Mouse (Mus musculus): Measurements from ENCODE around the gene Dlgap1. TPM values are rescaled to one million over a fixed set of nuclear protein-coding genes. Genes with fewer than 3 reads are reported as not detected.

Dlgap1 gene
- total RNA-seq, 4 experiments from 2014 or later, result 39.0 to 64.4 (median 46.2) TPM

DNA sequence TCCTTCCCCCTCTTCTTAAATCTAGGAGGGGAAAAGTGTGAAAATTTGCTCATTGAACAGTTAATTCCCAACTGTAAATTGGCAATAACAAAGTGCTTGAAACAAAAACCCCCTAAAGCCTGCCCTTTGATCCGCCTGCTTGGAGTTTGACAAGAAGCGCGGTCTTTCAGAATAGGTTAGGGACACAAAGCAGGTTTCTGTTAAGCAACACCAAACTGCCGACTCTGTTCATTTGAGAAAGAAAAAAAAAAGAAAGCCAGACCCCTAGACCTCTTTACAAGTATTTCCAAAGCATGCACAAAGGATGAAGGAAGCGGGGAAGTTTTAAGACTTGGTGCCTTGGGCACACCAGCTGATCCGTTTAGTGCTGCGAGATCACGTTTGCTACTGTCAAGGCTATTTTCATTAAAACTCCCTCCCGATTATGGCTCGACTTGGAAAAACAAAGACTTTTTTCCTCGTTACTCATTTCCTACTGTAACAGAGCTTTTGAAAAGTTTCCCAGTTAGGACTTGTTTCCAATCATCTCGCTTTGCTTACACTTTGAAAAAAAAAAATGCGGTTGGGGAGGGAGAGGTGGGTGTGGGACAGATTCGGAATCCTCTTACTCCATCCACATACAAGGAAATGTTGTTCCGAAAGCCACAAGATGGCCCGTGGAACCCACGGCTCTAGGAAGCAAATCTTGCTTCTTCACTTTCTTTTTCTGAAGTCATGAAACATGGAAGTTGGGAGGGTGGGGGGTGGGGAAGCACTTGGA lies 879.1 kb downstream of the Dlgap1 start:
- DNase-seq, result no peak

DNA sequence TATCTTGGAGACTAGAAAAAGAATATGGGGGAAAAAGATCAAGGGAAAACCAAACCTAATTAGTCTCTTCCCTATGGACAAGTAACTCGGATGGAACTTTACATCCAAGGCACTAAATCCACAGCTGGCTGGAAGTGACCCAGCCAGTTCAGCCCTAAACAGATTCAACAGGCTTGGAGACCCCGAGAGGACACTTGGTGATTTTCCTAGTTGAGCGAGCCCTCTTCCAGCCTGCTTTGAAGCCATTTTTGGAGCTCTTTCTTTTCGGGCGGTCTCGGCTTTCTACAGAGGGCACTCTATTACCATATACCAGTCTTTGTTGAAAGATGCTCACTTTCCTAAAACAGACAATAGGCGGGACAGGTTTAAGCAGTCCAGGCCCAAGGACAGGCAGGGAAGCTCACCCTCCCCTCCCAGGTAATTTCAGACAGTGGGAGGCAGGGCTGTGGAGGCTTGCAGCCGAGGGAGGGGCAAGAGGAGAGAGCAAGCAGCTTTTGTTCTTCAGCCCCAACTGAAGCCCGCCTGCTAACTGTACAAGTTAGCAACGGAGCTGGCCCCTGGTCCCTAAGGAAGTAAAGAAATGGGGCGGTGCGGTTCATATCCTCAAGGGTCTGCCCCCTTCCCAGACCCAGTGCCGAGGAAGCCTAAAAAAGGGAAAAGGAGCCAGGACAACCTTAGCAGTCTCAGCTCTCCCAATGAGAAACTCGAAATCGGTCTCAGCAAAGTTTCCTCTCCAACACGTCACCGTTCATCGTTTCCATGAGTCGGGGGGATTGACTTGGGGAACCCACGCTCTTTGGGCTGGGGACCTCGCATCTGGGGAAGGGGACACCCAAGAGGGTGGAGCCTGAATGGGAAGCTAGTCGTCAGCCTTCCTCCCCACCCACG lies 879.9 kb downstream of the Dlgap1 start:
- DNase-seq, result no peak

DNA sequence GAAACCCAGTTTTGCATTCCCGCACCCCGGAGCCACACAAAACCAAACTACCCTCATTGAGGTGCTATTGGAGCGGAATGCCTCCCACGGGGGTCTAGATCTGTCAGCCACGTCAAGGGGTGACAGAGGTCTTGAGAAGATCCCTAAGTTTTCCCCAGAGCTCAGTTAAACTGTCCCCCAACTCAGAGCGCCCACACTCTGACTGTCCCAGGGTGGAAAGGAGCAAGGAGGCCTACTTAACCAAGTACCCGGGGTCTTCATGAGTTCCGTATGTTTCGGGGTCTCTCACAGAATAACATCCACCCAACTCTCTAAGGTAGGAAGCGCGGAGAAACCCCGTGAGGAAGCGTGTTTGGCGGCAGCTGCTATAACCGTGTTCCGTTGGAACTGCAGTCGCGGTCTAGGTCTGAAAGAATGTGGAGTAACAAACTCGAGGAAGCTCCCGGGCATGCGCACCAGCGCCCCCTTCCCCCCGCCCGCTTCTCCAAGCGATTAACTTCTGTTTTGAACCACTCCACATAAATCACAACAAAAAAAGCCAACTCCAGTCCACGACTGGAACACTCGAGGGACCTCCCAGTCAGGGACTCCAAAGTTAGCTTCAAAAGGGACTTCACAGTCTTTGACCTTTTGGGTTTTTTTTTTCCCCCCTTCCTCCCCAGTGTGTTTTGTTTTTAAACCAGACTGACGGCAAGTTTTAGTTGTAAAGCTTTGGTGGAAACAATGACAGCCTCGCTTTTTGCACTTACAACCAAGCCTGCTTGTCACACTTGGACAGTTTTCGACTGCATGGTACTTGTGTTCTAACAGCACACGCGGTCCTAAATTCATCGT lies 880.7 kb downstream of the Dlgap1 start:
- peak; percentile 92 for DNase-seq

DNA sequence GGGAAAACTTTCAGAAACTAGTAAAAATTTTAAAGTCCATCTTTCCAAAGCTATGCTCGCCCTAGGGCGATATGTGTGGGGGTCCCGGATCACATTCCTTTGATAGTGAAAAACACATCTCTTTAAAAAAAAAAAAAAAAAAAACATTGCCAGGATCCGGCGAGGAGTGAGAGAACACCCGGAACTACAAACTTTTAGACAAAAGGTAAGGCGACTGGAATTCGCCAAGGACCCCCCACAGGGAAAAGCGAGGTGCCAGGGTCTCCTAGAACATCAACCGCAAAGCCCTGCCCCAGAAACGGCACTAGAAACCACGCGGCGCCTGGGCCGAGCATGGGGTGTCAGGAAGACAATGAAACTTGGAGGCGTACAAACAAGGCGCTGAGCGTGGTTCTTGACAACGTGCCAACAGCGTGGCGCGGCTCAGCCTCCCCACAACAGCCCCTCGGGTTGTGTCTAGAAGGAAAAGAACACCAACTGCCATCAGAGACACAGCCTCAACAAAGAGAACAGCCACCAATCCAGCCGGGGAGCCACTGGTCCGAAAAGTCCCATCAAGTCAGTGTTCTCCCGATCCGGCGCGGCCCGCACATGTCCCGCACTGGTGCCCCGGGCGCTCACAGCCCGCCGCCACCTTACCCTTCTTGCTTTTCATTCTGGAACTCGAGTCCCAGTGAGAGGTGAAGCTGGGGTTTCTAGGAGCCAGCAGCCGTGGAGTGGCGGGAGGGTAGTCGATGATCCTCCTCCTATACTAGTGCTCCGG lies 881.5 kb downstream of the Dlgap1 start:
- peak; percentile 65 for DNase-seq

DNA sequence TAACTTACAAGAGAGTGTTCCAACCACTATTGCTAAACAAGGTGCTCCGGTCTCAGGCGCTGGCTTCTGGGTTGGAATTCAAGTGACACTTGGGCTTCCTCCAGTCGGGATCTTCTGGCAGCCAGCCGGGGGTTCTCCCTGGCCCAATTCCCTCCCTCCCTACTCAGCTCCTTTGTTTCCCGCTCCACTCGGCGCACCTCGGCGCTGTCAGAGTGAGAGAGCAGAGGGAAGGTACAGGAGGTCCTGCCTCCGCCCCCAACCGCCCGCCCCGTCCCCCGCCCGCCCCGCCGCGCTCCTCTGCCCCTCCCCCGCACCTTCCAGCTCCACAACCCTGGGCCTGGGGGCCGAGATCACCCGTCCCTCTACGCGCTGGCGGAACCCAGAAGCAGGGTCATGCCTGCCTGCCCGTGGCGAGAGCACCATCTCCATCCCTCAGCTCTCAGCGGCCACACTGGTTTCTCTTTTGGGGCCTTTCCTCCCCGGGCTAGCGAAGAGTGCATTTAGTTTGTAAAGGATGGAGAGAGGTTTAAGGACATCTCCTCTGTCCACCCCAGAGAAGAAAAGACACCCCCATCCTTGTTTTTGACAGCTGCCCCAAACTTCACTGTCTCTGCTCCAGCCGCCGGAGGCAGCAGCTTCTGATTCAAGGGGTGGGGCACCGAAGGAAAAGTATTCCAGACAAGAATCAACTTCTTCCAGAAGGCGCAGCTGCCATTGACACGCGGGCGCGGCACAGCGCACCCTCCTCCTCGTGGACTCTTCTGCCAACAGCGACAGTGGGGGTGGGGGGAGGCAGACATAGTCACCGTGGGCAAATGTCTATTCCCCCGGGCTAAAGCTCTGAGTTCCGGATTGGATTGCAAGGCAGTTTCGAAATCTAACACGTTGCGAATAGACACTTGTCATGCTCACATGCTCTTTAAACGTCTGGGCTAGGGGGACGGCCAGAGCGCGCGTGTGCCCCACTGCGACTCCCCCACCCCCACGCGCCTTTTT lies 882.4 kb downstream of the Dlgap1 start:
- peak; percentile 82 for DNase-seq

DNA sequence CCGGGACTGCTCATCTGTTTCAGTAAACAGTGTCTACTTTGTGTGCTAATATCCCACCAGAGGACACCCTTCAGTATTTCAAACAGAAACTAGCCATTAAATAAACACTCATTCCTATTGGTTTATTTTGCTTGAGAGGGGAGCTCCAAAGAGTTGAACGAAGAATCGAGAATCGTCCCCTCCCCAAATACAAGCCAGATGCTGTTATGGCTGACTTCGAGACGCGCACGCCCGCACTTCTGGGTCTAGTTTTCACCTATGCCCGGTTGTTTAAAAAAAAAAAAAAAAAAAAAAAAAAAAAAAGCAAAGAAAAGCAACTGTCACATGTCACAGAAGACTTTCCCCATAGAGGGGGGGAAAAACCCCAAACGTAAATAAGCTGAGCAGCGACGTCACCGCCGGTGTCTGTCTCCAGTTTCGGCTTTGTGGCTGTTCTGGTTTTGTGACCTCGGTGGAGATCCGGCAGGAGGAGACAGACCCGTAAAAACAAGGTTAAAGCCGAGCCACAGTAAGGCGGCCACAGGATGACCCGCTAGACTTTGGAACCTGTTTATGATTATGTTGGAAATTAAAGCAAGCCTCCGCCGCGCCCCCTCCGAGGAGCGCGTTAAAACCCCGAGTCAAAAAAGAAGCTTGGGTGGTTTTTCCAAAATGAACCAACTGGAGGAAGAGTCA lies 883.3 kb downstream of the Dlgap1 start:
- peak; percentile 65 for DNase-seq

DNA sequence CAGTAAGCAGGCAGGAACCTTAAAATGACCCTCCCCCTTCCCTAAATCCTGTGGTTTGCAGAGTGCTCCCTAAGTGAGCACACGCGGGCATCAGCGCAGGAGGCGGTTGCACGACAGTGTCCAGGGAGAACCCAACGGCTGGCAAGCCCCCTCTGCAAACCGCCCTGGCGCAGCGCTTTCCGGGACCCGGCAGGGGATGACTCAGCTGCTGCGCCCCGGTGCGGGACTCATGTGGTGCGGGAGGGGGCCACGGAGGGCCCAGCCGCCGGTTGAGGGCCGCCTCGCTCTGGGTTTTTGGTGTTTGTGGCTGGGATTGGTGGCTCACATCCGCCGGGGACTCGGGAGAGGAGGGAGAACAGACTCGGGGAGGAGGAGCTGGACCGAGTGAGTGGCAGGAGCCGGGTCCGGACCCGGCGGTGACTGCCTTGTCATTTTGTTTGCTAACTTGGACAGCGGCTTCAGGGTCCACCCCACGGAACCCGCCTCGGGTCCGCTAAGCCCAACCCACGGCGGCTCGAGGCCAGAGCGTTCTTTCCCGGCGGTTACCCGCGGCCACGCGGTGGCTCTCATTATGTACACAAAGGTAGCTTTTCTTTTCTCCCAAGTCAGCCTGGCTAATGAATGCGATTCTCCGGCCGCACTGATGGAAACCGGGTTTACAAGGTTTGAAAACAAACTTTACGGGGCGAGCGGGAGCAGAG lies 884.0 kb downstream of the Dlgap1 start:
- peak; percentile 84 for DNase-seq

DNA sequence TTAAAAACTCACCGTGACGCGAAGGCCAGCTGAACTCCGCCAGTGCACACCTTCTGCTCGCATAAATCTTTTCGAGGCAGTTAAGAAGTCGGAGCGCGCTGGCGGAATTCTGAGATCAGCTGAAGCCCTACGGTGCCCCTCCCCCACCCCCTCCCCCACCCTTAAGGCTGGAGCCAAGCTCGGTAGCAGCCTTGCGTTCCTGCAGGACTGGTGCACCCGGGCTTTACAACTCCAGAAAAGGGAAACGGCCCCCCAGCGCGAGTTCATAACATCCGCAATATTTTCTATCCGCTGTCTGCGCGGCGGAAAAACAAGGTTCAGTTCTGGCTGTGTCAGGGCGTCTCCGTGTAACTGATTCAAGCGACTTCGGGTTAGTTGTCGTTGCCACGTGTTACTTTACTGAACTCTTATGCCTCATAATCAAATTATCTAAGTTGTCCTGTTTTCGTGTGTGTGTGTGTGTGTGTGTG lies 884.6 kb downstream of the Dlgap1 start, which contains the start of gene Tgif1:
Gene Tgif1, minus strand, starts transcription at position 111 of the 470 bp plus-strand sequence.
- DNase-seq, result no peak

DNA sequence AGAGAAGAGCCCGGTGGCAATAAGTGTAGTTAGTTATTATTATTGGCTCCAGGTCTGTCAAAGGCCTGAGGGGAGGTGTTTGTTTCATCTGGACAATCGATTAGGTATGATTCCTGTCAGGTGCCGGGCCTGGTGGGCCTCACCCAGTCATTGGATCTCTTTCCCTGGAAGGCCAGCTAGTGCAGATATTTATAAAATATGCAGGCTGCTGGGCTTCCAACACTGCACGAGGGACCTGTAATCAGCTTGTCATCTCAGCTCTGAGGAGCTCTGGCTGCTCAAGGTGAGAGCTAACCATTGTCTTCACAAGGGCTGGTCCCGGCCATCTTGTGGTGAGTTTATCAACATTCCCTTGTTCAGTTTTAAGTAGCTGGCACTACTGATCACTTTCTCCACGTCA lies 885.1 kb downstream of the Dlgap1 start:
- no peak for DNase-seq

DNA sequence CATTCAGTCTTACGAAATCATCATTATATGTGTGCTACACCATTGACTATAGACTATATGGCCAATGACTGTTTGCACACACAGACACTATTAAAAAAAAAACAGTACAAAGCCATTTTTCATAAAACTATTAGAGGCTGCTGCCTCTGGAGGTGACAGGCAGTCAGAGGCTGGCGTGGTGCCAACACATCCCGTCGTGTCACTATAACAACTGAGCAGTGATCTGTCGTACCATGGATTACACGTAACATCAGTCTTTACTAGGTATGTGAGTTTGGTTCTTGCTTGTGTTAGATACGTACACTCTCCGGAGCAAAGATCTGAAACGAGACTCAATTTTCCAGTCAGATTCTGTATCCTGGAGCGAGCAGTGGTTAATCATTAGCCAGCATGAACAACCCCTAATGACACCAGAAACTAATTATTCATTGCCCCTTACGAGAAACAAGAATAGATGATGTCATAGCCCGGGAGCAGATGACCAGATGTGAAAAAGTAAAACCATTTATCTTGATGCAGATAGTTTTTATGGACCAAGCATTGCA lies 888.1 kb downstream of the Dlgap1 start:
- no peak for DNase-seq

DNA sequence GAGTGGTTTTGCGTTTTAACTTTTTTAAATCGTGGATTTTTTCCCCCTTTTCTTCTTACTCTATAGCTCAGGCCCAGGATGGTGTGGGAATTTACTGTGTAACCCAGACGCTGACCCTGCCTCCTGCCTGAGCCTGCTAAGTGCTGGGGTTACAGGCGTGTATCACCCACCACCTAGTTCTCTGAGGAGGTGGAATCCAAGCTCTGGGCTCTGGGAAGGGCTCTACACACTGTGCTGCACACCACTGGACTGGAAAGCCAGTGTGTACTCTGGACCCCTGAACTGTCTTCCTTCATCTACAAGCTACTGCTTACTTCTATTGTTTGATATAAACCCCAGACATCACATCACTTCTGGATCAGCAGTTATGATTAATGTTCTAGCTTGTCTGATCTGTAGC lies 889.9 kb downstream of the Dlgap1 start:
- DNase-seq, result no peak

DNA sequence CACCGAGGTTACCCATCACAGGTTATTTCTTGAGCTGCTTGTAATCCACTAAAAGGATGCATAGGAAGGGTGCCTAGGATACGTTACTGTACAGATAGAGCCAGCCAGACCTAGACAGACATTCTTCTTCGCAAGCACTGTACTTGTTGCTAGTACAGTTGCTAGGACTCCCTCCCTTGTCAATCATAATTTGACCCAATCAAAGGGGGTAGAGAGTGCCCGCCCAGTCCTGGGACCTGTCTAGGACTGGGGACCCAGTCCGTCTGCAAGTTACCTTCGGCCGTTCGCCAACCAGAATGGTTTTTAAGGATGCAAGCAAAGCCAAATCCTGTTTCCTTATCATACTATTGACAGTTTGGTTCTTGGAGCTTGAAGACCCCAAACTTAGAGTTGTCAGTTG lies 895.2 kb downstream of the Dlgap1 start:
- DNase-seq, result no peak

DNA sequence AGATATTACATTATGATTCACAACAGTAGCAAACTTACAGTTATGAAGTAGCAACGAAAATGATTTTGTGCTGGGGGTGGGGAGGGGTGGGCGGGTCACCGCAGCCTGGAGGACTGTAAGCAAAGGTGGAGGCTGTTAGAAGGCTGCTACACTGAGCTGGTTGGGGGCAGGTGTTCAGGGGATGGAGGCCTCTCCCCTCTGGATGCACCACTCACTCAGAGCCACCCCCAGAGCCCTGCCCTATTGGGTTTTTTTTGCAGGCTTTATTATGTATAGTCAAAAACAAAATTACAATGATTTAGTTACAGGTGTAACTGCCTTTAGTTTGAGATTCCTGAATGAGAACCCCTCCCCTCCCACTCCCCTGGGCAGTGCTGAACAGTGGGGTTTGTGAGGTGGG lies 895.8 kb downstream of the Dlgap1 start:
- no peak for DNase-seq

DNA sequence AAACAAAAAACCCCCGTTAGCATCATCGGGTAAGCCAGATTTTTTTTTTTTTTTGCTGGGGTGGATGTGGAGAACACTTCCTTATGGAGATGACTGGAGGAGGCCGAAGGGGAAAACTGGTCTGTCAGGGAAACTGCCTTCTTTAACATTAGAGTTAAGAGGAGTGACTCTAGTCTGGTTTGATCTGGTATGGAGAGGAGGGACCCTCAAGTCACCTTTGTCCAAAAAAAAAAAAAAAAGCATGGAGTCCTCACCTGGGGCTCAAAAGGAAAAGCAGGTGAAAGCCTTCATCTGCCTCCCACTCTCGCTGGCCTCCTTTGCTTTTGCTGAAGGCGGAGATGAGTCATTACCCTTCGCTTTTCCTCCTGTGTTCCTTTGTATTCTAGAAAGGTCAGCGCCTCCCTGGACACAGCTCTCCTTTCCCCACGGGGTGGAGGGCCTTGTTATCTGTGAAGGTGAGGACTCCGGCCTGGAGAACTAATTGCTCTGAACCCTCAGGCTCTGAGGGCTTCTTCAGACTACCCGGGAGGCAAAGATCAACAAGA lies 896.3 kb downstream of the Dlgap1 start:
- DNase-seq, result no peak

DNA sequence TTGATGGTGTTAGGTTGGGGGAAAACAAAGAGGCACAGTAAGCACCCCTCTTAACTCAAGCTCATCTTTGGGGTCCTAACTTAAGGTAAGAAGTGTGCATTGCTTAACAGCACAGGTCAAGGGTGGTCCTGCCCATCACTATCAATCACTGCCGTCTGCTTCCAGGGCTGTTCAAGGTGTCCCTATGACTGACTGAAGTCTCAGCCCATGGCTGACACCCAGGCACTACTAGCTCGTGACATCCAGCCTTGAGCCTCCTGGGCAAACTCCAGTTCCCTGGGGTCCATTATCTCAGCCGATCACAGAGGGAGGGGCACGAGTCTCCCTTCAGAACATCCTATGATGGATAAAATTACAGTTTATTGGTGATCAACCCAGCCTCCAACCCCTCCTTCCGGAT lies 897.2 kb downstream of the Dlgap1 start:
- DNase-seq, result no peak

DNA sequence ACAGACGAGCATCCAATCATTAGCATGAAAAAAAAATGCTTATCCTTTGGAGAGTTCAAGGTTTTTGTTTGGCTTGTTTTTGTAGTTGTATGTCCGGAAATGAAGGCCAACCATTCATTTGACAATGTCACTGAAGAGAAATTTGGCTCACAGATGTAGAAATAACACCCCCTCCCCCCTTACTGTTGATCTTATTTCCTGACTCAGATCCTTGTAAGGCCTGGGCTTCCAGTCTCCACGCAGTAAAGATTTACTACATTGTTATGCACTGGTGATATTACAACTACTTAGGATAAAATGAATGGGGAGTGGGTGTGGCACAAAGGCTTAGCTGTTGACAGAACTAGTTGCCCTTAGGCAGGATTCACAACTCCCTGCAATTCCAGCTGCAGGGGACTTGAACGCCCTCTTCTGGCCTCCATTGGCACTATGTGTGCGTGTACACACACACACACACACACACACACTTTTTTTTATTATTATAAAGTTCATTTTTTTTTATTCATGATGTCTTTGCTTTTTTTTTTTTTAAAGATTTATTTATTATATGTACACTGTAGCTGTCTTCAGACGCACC lies 897.8 kb downstream of the Dlgap1 start:
- no peak for DNase-seq

DNA sequence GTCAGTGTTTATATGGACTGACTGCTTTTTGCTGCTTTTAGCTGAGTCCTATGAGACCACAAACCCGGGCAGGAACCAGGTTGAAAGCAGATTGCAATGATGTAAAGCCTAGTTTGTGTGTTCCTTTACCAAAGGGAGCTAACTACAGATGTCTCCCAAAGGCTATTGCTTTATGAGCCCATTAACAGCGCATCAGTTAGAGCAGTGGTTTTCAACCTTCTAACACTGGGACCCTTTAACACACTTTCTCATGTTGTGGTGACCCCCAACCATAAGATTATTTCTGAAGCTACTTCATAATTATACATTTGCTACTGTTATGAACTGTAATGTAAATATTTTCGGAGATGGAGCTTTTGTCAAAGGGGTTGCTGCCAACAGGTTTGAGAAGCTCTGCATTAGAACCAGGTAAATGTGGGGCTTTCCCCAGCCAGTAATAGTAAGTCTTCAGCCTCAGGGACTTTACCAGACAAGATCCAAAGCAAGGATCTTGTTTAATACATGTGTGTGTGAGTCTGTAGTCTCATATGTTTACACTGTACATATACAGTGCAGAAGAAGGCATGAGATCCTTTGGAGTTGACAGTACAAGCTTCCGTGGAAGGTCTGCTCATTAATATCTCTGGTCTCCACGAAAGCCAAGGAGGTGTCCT lies 899.8 kb downstream of the Dlgap1 start:
- DNase-seq, result no peak

DNA sequence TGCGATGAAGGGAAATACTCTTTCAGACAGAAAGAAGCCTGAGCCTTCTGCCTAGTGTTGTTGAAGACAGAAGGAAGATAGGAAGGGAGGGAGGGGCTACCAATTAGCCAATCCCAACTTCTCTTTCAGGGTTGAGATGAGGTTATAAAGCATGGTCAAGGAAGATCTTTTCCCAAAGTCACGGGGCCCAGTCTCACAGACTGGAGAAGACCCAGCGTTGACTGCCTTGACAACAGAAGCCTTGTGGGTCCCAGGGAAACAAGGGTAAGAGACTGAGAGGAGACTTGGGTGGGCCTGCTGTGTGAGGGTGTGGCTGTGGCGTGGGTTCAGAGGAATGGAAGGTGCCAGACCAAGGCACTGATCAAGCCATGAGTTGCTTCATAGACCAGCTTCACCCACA lies 901.7 kb downstream of the Dlgap1 start:
- no peak for DNase-seq
